Mouse (Mus musculus) right cerebral cortex, adult 2 months (tissue): ENCODE measurements around the gene D630045J12Rik.

Experiments
- DNase-seq, 2 experiments: peaks; one replicate each; pipeline ENCODE4 v3.0.0; 2021 to 2022; ENCODE audit warnings: low spot score in 2 of 2

Gene D630045J12Rik

GRCm38 (mm10) chr6:38094701-38095100 lies 159.1 kb downstream of the D630045J12Rik start:
- DNase-seq, result no peak

GRCm38 (mm10) chr6:38092539-38092938 lies 161.3 kb downstream of the D630045J12Rik start:
- DNase-seq, result no peak

- no peak for DNase-seq
Observed at GRCm38 (mm10) chr6:38087242-38088026, 166.4 kb downstream of the D630045J12Rik start.

GRCm38 (mm10) chr6:38083204-38083603 lies 170.6 kb downstream of the D630045J12Rik start:
- no peak for DNase-seq

- DNase-seq, result no peak
Observed at GRCm38 (mm10) chr6:38081727-38082341, 172.0 kb downstream of the D630045J12Rik start.

- DNase-seq, result no peak
Observed at GRCm38 (mm10) chr6:38080364-38080763, 173.4 kb downstream of the D630045J12Rik start.

GRCm38 (mm10) chr6:38073592-38073991 lies 180.2 kb downstream of the D630045J12Rik start:
- no peak for DNase-seq
